Comparison of ENCODE assay signal across 10 mouse cellular contexts in the genomic region with DNA sequence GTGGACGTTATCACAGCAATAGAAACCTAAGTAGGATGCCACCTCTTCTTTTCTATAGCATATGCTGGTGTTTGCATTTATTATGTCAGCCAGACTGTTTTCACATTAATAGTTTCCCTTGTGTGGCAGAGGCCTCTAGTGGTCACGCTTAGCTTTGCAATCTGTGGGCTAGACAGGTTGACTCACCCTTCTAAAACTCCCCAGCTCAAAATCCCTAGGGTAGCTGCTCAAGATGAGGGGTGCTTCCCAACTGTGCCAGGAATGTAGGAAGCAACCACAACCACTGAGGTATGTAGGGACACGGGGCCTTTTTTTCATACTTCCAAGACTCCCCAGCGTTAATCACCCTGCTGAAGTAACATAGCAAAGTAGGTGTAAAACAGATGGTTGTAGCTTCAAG.
DNase-seq lines count a peak whose midpoint lies in the region; ATAC-seq and TF ChIP-seq lines count a peak whose summit lies in the region.
"Had no signal": no experiment of that assay in that cellular context is flagged by ENCODE, and none has a peak within 500 bp of the region (broad histone marks: within the 10 kb centered on the region; RNA-seq: fewer than 3 reads in every experiment).

No protein-coding gene starts in this region.

- H3K36me3 ChIP-seq in kidney, embryonic 16.5 days (ENCODE audit: insufficient read depth, low read length), result no peaks in the 10 kb centered on the region
- H3K36me3 ChIP-seq: embryonic facial prominence, embryonic 13.5 days had no signal

- no peak for ATAC-seq in kidney, embryonic 16.5 days (ENCODE audit: low FRiP score, low TSS enrichment)

- TF ChIP-seq CTCF in layer of hippocampus, adult 2 months (conservative IDR thresholded peaks at IDR 0.05), result peak; percentile 92

- H3K4me3 ChIP-seq in kidney, embryonic 16.5 days (ENCODE audit: low read length), result no peak overlapping the region
- H3K4me3 ChIP-seq in layer of hippocampus, adult 2 months, result no peak overlapping the region
- H3K4me3 ChIP-seq: embryonic facial prominence, embryonic 13.5 days had no signal

- DNase-seq in kidney, adult 11 months, result peak; percentile 18
- DNase-seq in MN1 (ENCODE audit: low spot score), result peak; percentile 33
- peak; percentile 16 for DNase-seq in cerebellum, adult 9-11 months
- DNase-seq in frontal cortex, adult 2 months (ENCODE audit: extremely low spot score in 1 of 2, low spot score in 1 of 2), result peak; percentile 14 to 74
- DNase-seq in layer of hippocampus, adult 2 months (ENCODE audit: low spot score in 2 of 2), result peak; percentile 26 to 51
- peak; percentile 58 for DNase-seq in lung, postnatal 36 days
- peak; percentile 39 for DNase-seq in thymus, postnatal 14 days

- no peaks in the 10 kb centered on the region for H3K9me3 ChIP-seq in kidney, embryonic 16.5 days (ENCODE audit: low read length)
- H3K9me3 ChIP-seq: embryonic facial prominence, embryonic 13.5 days had no signal

- H3K9ac ChIP-seq in kidney, embryonic 16.5 days (replicated peaks; ENCODE audit: low read length), result no peak overlapping the region
- H3K9ac ChIP-seq: embryonic facial prominence, embryonic 13.5 days had no signal

- whole genome bisulfite sequencing in kidney, embryonic 16.5 days, result 30% methylated on average over 4 of the region's 4 CpGs

- H3K27me3 ChIP-seq in kidney, embryonic 16.5 days (ENCODE audit: insufficient read depth, low read length), result no peaks in the 10 kb centered on the region
- H3K27me3 ChIP-seq: embryonic facial prominence, embryonic 13.5 days had no signal

- no peaks in the 10 kb centered on the region for H3K4me1 ChIP-seq in kidney, embryonic 16.5 days (ENCODE audit: insufficient read depth, low read length)
- H3K4me1 ChIP-seq: embryonic facial prominence, embryonic 13.5 days had no signal

- H3K4me2 ChIP-seq in kidney, embryonic 16.5 days (replicated peaks; ENCODE audit: low read depth, low read length), result no peak overlapping the region
- H3K4me2 ChIP-seq: embryonic facial prominence, embryonic 13.5 days had no signal

- H3K27ac ChIP-seq in kidney, embryonic 16.5 days (ENCODE audit: low read length), result no peak overlapping the region
- H3K27ac ChIP-seq in layer of hippocampus, adult 2 months, result no peak overlapping the region
- H3K27ac ChIP-seq: embryonic facial prominence, embryonic 13.5 days; macrophage had no signal
